17 mouse cellular contexts compared by ENCODE assay signal in genomic region chrX:99961002-99961401, GRCm38 (mm10).
"Had no signal": no experiment of that assay in that cellular context is flagged by ENCODE, and none has a peak within 500 bp of the region (broad histone marks: within the 10 kb centered on the region; RNA-seq: fewer than 3 reads in every experiment).

No protein-coding gene starts in this region.

- H3K4me1 ChIP-seq: limb, embryonic 10.5 days; limb, embryonic 13.5 days; liver, embryonic 15.5 days had no signal

- H3K27ac ChIP-seq: kidney, postnatal 0 days; layer of hippocampus, adult 2 months; limb, embryonic 10.5 days; limb, embryonic 13.5 days; liver, embryonic 15.5 days; stomach, postnatal 0 days had no signal

- DNase-seq: kidney, postnatal 25 days; layer of hippocampus, adult 9-11 months; liver; lung, adult 2 months; lung, postnatal 14 days; lung, postnatal 4 days; midbrain, embryonic 14.5 days; right cerebral cortex, postnatal 4 days; thymus, adult 2 months; thymus, postnatal 14 days; thymus, postnatal 4 days had no signal

- H3K36me3 ChIP-seq: limb, embryonic 10.5 days; limb, embryonic 13.5 days; liver, embryonic 15.5 days had no signal

- H3K4me3 ChIP-seq: layer of hippocampus, adult 2 months; limb, embryonic 10.5 days; limb, embryonic 13.5 days; liver, embryonic 15.5 days had no signal

- H3K9me3 ChIP-seq: limb, embryonic 10.5 days; limb, embryonic 13.5 days; liver, embryonic 15.5 days had no signal
